Mouse (Mus musculus) urinary bladder, adult 2 months (tissue): ENCODE measurements around the gene Eloa. TPM values are rescaled to one million over a fixed set of nuclear protein-coding genes. Genes with fewer than 3 reads are reported as not detected.

ENCODE experiments used
- DNase-seq: peaks from one replicate; pipeline ENCODE4 v3.0.0; 2022; ENCODE audit warnings: low spot score
- polyA plus RNA-seq: library from polyadenylated mRNA; depleted of rRNA; stranded (reverse); fragments of >200 nt; gene quantifications from 2 replicates; pipeline ENCODE4 v1.2.3, GENCODE M21; 2012; rRNA removed

Gene Eloa
- polyA plus RNA-seq, 1 experiment: 25.2 TPM

- no peak for DNase-seq
Observed at GRCm38 (mm10) chr4:135954241-135954640, 67.3 kb downstream of the Eloa start.

Other genes with a start within 250 kb of the Eloa start
- gene Srsf10, start 166.0 kb downstream of the Eloa start, polyA plus RNA-seq: 50.8 and 61.7 TPM in 2 replicates
- gene Pnrc2, start 147.9 kb downstream of the Eloa start, polyA plus RNA-seq: 100 and 122 TPM in 2 replicates
- 0.43 and 0.56 TPM in 2 replicates for gene Cnr2, start 126.4 kb downstream of the Eloa start, polyA plus RNA-seq
- 75.9 and 84.2 TPM in 2 replicates for gene Fuca1, start 101.0 kb downstream of the Eloa start, polyA plus RNA-seq
- gene Hmgcl, start 75.3 kb downstream of the Eloa start, polyA plus RNA-seq: 64.9 and 79.9 TPM in 2 replicates
- gene Gale, start 58.0 kb downstream of the Eloa start, polyA plus RNA-seq: 20.4 and 36.8 TPM in 2 replicates
- gene Lypla2, start 49.1 kb downstream of the Eloa start, polyA plus RNA-seq: 55.2 and 63.6 TPM in 2 replicates
- 41.4 and 46.9 TPM in 2 replicates for gene Pithd1, start 34.5 kb downstream of the Eloa start, polyA plus RNA-seq
- 979 and 1,127 TPM in 2 replicates for gene Rpl11, start 31.7 kb upstream of the Eloa start, polyA plus RNA-seq
- gene Id3, start 121.7 kb upstream of the Eloa start, polyA plus RNA-seq: 272 and 386 TPM in 2 replicates
- gene E2f2, start 150.6 kb upstream of the Eloa start, polyA plus RNA-seq: 0.50 TPM in 2 replicates
- 11.7 and 11.8 TPM in 2 replicates for gene Asap3, start 184.6 kb upstream of the Eloa start, polyA plus RNA-seq
- gene Tcea3, start 226.0 kb upstream of the Eloa start, polyA plus RNA-seq: 42.6 and 65.1 TPM in 2 replicates